Mouse (Mus musculus): ENCODE data around the gene Wipf1.

Gene Wipf1

GRCm38 (mm10) chr2:73468993-73469392 is 60.5 kb downstream of the Wipf1 start:
- no peak for DNase-seq (ENCODE audit: low spot score in 2 of 2)

GRCm38 (mm10) chr2:73467071-73467851 is 62.3 kb downstream of the Wipf1 start:
- DNase-seq (ENCODE audit: low spot score in 2 of 2): no peak

DNA sequence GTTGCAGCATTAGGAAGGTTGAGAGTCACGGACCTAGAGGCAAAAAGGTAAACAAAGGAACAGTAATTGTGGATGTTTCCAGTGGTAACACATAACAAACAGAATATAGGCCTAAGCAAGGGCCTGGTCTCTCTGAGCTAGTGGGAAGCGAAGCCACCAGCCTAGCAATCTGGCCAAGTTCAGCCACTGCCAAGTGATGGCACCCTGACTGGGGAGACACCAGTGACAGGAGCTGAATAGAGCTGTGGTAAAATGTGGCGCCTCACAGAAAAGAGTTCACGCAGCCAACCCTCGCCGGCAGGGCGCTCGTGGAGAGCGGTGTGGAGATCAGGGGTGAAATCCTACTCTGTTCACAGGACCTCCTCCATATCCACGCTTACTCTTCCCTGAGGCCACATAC is 63.1 kb downstream of the Wipf1 start:
- DNase-seq (ENCODE audit: low spot score in 2 of 2): no peak

DNA sequence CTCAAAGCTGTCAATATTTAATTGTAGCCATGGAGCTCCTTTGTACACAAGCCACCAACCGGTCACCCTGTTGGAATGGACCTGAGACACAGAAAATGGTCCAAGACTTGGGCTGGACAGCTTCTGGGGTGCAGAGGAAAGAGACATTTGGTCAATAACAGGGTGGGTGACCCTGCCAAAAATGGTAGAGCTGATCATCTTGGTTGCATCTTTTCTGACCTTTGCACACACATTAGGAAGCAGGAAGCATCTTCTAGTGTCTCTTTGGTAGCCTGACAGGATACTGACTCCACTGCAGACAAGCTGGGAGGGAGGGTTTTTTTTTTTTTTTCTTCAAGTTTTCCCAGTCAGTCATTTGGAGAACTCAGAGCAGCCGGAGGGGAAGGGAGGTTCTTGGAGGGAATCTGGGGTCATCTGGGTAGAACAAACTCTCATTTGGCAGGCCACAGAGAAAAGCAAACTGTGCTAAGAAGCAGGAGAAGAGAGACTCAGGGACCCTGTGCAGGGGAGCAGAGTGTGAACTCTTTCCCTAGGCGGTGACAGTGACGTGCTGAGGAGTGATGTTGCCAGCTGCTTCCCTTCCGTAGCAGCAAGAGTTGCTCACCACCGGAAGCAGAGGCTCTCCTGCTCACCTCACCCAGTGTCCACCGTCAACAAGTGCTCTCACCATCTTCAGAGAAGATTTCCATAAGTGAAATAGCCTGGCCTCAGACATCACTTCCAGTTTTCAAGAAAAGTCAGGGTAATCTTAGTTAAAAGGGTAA is 65.9 kb downstream of the Wipf1 start:
- no peak for DNase-seq (ENCODE audit: low spot score in 2 of 2)

- DNase-seq (ENCODE audit: low spot score in 2 of 2): no peak
Measured at GRCm38 (mm10) chr2:73462757-73463339, 66.7 kb downstream of the Wipf1 start.

DNA sequence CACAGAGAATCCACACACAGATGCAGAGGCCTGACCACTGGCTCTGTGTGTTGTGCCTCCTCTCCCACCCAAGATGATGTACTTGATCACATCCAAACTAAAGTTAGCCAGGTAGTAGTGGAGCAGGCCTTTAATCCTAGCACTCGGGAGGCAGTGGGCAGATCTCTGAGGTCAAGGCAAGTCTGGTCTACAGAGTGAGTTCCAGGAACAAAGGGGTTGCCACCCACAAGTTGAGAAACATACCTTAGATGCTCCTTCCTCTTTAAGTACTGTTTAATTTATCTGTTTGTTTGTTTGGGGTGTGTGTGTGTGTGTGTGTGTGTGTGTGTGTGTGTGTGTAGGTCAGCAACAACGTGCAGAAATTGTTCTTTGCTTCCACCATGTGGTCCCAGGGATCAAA is 67.3 kb downstream of the Wipf1 start:
- no peak for DNase-seq (ENCODE audit: low spot score in 2 of 2)

- no peak for DNase-seq (ENCODE audit: low spot score in 2 of 2)
Measured at GRCm38 (mm10) chr2:73460168-73460567, 69.4 kb downstream of the Wipf1 start.

- no peak for DNase-seq (ENCODE audit: low spot score in 2 of 2)
Measured at GRCm38 (mm10) chr2:73459607-73460153, 69.9 kb downstream of the Wipf1 start.

GRCm38 (mm10) chr2:73456886-73457285 is 72.6 kb downstream of the Wipf1 start:
- DNase-seq (ENCODE audit: low spot score in 2 of 2): no peak

- no peak for DNase-seq (ENCODE audit: low spot score in 2 of 2)
Measured at GRCm38 (mm10) chr2:73456154-73456553, 73.4 kb downstream of the Wipf1 start.

- no peak for DNase-seq (ENCODE audit: low spot score in 2 of 2)
Measured at GRCm38 (mm10) chr2:73455541-73455940, 74.0 kb downstream of the Wipf1 start.

GRCm38 (mm10) chr2:73454682-73455081 is 74.9 kb downstream of the Wipf1 start:
- no peak for DNase-seq (ENCODE audit: low spot score in 2 of 2)

DNA sequence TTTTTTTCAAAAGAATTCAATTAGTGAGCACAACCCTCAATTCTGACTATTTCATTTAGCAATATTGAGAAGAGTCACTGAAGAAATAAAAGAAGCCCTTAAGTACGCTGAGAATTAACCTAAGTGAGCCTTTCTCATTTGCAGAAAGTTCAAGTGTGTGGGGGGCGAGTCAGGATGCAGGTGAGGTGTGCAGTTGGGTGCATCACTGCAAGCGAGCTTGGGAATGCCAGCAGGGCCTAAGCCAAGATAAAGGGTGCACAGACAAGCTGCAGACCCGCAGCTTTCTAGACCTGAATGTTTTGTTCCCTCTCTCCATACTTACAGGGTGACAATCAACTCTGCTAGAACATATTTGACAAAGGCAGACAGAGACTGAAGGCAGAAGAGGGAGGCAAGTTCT is 75.3 kb downstream of the Wipf1 start:
- no peak for DNase-seq (ENCODE audit: low spot score in 2 of 2)

- no peak for DNase-seq (ENCODE audit: low spot score in 2 of 2)
Measured at GRCm38 (mm10) chr2:73453717-73454116, 75.8 kb downstream of the Wipf1 start.

- DNase-seq (ENCODE audit: low spot score in 2 of 2): no peak
Measured at GRCm38 (mm10) chr2:73453085-73453484, 76.4 kb downstream of the Wipf1 start.

- DNase-seq (ENCODE audit: low spot score in 2 of 2): no peak
Measured at GRCm38 (mm10) chr2:73452556-73452955, 77.0 kb downstream of the Wipf1 start.

GRCm38 (mm10) chr2:73451541-73451940 is 78.0 kb downstream of the Wipf1 start:
- DNase-seq (ENCODE audit: low spot score in 2 of 2): no peak

DNA sequence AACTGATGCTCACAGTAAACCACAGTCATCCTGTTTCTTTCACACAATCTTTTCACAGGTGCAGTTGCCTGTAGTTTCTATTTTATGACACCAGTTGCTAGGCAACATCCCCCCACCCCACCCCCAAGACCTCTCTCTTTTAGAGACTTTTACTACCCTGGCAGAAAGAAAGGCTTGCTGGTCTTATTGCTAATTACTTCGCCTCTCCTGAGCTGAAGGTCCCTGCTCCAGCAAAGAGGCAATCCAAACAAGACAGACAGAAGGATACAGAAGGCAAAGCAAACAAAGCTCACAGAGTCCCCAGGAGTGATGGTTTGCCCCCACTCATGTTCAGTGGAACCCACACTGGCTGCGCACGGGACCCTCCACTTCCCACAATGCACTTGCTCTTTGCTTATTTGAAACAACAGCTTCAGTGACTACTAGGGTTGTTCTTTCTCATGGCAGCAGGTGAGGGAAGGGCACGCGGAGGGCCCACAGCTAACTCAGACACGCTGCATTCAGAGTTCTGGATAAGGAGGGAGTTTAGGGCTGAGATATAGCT is 79.3 kb downstream of the Wipf1 start:
- DNase-seq (ENCODE audit: low spot score in 2 of 2): no peak

DNA sequence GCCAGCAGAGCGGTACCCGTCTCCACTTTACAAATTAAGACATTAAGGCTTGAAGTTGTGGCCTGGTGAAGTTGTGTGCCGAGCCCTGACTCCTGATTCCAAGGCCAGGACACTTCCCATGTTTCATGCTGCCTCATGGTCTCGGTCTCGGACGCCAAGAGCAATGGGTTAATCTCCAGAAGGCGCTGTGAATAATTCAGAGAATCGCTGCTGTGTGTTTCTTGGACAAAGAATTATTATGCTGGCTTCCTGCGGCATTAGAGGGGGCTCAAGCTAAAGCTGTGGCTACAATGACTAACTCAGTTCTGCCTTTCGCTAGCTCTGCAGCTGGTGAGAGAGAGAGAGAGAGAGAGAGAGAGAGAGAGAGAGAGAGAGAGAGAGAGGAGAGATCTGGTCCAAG is 85.5 kb downstream of the Wipf1 start:
- no peak for DNase-seq (ENCODE audit: low spot score in 2 of 2)

DNA sequence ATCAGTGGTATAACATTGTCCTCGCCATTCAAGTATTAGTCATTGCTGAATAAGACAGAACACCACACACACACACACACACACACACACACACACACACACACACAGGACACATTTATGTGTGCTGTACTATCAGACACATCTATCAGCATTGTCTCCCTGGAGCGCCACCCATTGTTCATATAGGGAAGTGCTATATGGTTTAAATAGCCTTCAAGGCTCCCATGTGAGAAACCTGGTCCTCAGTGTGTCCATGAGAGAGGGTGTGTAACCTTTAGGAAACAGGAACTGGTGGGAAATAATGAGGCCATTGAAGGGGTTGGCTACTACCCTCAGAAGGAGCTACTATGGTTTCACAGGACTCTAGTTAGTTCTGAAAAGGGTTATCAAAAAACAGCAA is 87.5 kb downstream of the Wipf1 start:
- DNase-seq (ENCODE audit: low spot score in 2 of 2): no peak

GRCm38 (mm10) chr2:73440319-73440718 is 89.2 kb downstream of the Wipf1 start:
- DNase-seq (ENCODE audit: low spot score in 2 of 2): no peak

GRCm38 (mm10) chr2:73436976-73437375 is 92.6 kb downstream of the Wipf1 start:
- DNase-seq (ENCODE audit: low spot score in 2 of 2): no peak
